Mouse (Mus musculus): ENCODE measurements around the gene Klhl31.

The Klhl31 gene

GRCm38 (mm10) chr9:77636450-77636951 is at the start of gene Klhl31:
TSS of gene Klhl31 (plus strand) at chr9:77636500.
- DNase-seq (ENCODE audit: low read depth, low spot score), result peak; percentile 32

GRCm38 (mm10) chr9:77586806-77587591 is 49.3 kb upstream of the Klhl31 start:
- no peak for DNase-seq (ENCODE audit: low read depth, low spot score)

GRCm38 (mm10) chr9:77587616-77588015 is 48.7 kb upstream of the Klhl31 start:
- no peak for DNase-seq (ENCODE audit: low read depth, low spot score)

- no peak for DNase-seq (ENCODE audit: low read depth, low spot score)
Observed at GRCm38 (mm10) chr9:77589496-77589895, 46.8 kb upstream of the Klhl31 start.

- DNase-seq (ENCODE audit: low read depth, low spot score), result no peak
Observed at GRCm38 (mm10) chr9:77592423-77592822, 43.9 kb upstream of the Klhl31 start.

- DNase-seq (ENCODE audit: low read depth, low spot score), result no peak
Observed at GRCm38 (mm10) chr9:77595006-77595626, 41.2 kb upstream of the Klhl31 start.

GRCm38 (mm10) chr9:77596355-77596754 is 39.9 kb upstream of the Klhl31 start:
- DNase-seq (ENCODE audit: low read depth, low spot score), result peak; percentile 87

GRCm38 (mm10) chr9:77598560-77598959 is 37.7 kb upstream of the Klhl31 start:
- no peak for DNase-seq (ENCODE audit: low read depth, low spot score)

- DNase-seq (ENCODE audit: low read depth, low spot score), result no peak
Observed at GRCm38 (mm10) chr9:77602302-77603266, 33.7 kb upstream of the Klhl31 start.

GRCm38 (mm10) chr9:77603965-77604509 is 32.3 kb upstream of the Klhl31 start:
- no peak for DNase-seq (ENCODE audit: low read depth, low spot score)

- no peak for DNase-seq (ENCODE audit: low read depth, low spot score)
Observed at GRCm38 (mm10) chr9:77607295-77607694, 29.0 kb upstream of the Klhl31 start.

GRCm38 (mm10) chr9:77607840-77608239 is 28.5 kb upstream of the Klhl31 start:
- peak; percentile 69 for DNase-seq (ENCODE audit: low read depth, low spot score)

- DNase-seq (ENCODE audit: low read depth, low spot score), result no peak
Observed at GRCm38 (mm10) chr9:77610811-77611210, 25.5 kb upstream of the Klhl31 start.

GRCm38 (mm10) chr9:77612349-77612748 is 24.0 kb upstream of the Klhl31 start:
- DNase-seq (ENCODE audit: low read depth, low spot score), result no peak

- no peak for DNase-seq (ENCODE audit: low read depth, low spot score)
Observed at GRCm38 (mm10) chr9:77615868-77616267, 20.4 kb upstream of the Klhl31 start.

GRCm38 (mm10) chr9:77616796-77617195 is 19.5 kb upstream of the Klhl31 start:
- DNase-seq (ENCODE audit: low read depth, low spot score), result peak; percentile 99

GRCm38 (mm10) chr9:77617751-77618150 is 18.5 kb upstream of the Klhl31 start:
- DNase-seq (ENCODE audit: low read depth, low spot score), result no peak

- no peak for DNase-seq (ENCODE audit: low read depth, low spot score)
Observed at GRCm38 (mm10) chr9:77618392-77618791, 17.9 kb upstream of the Klhl31 start.

- no peak for DNase-seq (ENCODE audit: low read depth, low spot score)
Observed at GRCm38 (mm10) chr9:77620077-77620476, 16.2 kb upstream of the Klhl31 start.

GRCm38 (mm10) chr9:77620482-77620881 is 15.8 kb upstream of the Klhl31 start:
- DNase-seq (ENCODE audit: low read depth, low spot score), result no peak

GRCm38 (mm10) chr9:77622874-77623273 is 13.4 kb upstream of the Klhl31 start:
- DNase-seq (ENCODE audit: low read depth, low spot score), result no peak
